Mouse (Mus musculus): ENCODE measurements around the gene Ppm1l.

Gene Ppm1l

GRCm38 (mm10) chr3:69316391-69317195 is at the start of gene Ppm1l:
Ppm1l (plus strand) TSS chr3:69316861.
- in situ Hi-C loops (cut with MboI) = no loop called here

GRCm38 (mm10) chr3:69271812-69272211 is 44.8 kb upstream of the Ppm1l start:
- in situ Hi-C loops (cut with MboI) = loop anchor here (25.0 kb wide), 1 partner anchor 440 kb away; the partner anchor contains the start of gene Nmd3

- in situ Hi-C loops (cut with MboI) = loop anchor here (25.0 kb wide), 1 partner anchor 438 kb away; the partner anchor contains the start of gene Nmd3
These were observed 42.5 kb upstream of the Ppm1l start for GRCm38 (mm10) chr3:69274018-69274663.

- in situ Hi-C loops (cut with MboI) = loop anchor here (25.0 kb wide), 1 partner anchor 438 kb away; the partner anchor contains the start of gene Nmd3
These were observed 41.9 kb upstream of the Ppm1l start for GRCm38 (mm10) chr3:69274664-69275312.

GRCm38 (mm10) chr3:69278648-69279047 is 38.0 kb upstream of the Ppm1l start:
- in situ Hi-C loops (cut with MboI) = no loop called here

- in situ Hi-C loops (cut with MboI) = no loop called here
These were observed 34.3 kb upstream of the Ppm1l start for GRCm38 (mm10) chr3:69282406-69282805.

- in situ Hi-C loops (cut with MboI) = no loop called here
These were observed 33.4 kb upstream of the Ppm1l start for GRCm38 (mm10) chr3:69283085-69283847.

GRCm38 (mm10) chr3:69289833-69290232 is 26.8 kb upstream of the Ppm1l start:
- in situ Hi-C loops (cut with MboI) = no loop called here

- in situ Hi-C loops (cut with MboI) = no loop called here
These were observed 26.4 kb upstream of the Ppm1l start for GRCm38 (mm10) chr3:69290294-69290693.

GRCm38 (mm10) chr3:69290844-69291243 is 25.8 kb upstream of the Ppm1l start:
- in situ Hi-C loops (cut with MboI) = no loop called here

GRCm38 (mm10) chr3:69292628-69293027 is 24.0 kb upstream of the Ppm1l start:
- in situ Hi-C loops (cut with MboI) = no loop called here

GRCm38 (mm10) chr3:69296270-69296669 is 20.4 kb upstream of the Ppm1l start:
- in situ Hi-C loops (cut with MboI) = no loop called here

GRCm38 (mm10) chr3:69300121-69300520 is 16.5 kb upstream of the Ppm1l start:
- in situ Hi-C loops (cut with MboI) = no loop called here

GRCm38 (mm10) chr3:69315810-69316390 is 761 bp upstream of the Ppm1l start:
- in situ Hi-C loops (cut with MboI) = no loop called here

- in situ Hi-C loops (cut with MboI) = no loop called here
These were observed 827 bp downstream of the Ppm1l start for GRCm38 (mm10) chr3:69317251-69318125.

- in situ Hi-C loops (cut with MboI) = no loop called here
These were observed 1.7 kb downstream of the Ppm1l start for GRCm38 (mm10) chr3:69318131-69318951.

GRCm38 (mm10) chr3:69319061-69319720 is 2.5 kb downstream of the Ppm1l start:
- in situ Hi-C loops (cut with MboI) = no loop called here

- in situ Hi-C loops (cut with MboI) = no loop called here
These were observed 7.3 kb downstream of the Ppm1l start for GRCm38 (mm10) chr3:69323982-69324381.

GRCm38 (mm10) chr3:69329910-69330309 is 13.2 kb downstream of the Ppm1l start:
- in situ Hi-C loops (cut with MboI) = no loop called here
